Mouse (Mus musculus): ENCODE measurements around the gene Krtap20-2. TPM values are rescaled to one million over a fixed set of nuclear protein-coding genes. Genes with fewer than 3 reads are reported as not detected.
"Not testable (repeated sequence)": the region's sequence is repeated elsewhere in the genome, so short reads cannot be mapped to it uniquely, and the experiment has no call there.

Gene Krtap20-2
- polyA plus RNA-seq (2012; rRNA removed), result not detected in 2 replicates

DNA sequence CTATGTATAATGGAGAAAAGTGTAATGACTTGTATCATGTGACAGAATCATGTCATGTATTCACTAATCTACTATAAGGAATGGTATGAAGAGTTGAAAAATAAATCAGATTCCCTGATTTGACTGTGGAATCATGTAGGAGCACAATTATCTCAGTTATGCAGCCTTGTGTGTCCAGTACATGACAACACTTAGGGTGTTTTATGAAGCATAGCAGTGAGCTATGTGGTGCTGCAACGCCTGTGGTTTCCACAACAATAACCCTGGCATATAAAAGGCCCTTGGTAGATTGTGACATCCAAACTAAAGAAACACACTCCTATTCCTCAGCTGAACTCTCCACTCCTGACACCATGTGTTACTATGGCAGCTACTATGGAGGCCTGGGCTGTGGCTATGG is at the start of gene Krtap20-2:
Gene Krtap20-2 (plus strand): TSS at position 301 of the 400 bp plus-strand sequence.
- DNase-seq (ENCODE audit: low read depth), result no peak

- no peak for DNase-seq (ENCODE audit: low read depth)
Measured at GRCm38 (mm10) chr16:89157652-89158051, 48.0 kb upstream of the Krtap20-2 start, which contains the start of gene Gm9789. Gm9789 (plus strand) TSS chr16:89157952.

GRCm38 (mm10) chr16:89169190-89169589 is 36.5 kb upstream of the Krtap20-2 start, which contains the start of gene Gm7735:
Gm7735 (plus strand) TSS chr16:89169490.
- not testable (repeated sequence) for DNase-seq (ENCODE audit: low read depth)

DNA sequence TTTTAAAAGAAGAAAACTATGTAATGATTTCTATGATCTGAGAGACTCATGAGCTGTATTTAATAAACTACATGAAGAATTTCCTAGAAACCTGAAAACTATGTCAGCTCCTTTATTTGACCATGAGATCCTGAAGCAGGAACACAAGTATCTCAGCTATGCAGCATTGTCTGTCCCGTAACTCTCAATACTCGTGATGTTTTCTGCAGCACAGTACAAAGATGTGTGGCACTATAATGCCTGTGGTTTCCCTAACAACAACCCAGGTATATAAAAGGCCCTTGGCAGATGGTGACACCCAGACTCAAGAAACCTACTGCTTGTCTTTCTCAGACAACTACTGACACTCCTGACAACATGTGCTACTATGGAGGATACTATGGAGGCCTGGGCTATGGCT is 31.2 kb upstream of the Krtap20-2 start, which contains the start of gene 1110057P08Rik:
Gene 1110057P08Rik (plus strand): TSS at position 301 of the 400 bp plus-strand sequence.
- DNase-seq (ENCODE audit: low read depth), result no peak

GRCm38 (mm10) chr16:89188621-89189020 is 17.0 kb upstream of the Krtap20-2 start:
- no peak for DNase-seq (ENCODE audit: low read depth)

Other genes starting within 250 kb of the Krtap20-2 start
- gene Krtap16-3, start 243.0 kb upstream of the Krtap20-2 start, polyA plus RNA-seq (2012; rRNA removed), result not detected in 2 replicates
- gene Krtap22-2, start 195.1 kb upstream of the Krtap20-2 start, polyA plus RNA-seq (2012; rRNA removed), result not detected in 2 replicates
- gene Gm10229, start 190.6 kb upstream of the Krtap20-2 start, polyA plus RNA-seq (2012; rRNA removed), result not detected in 2 replicates
- gene Krtap6-1, start 174.2 kb upstream of the Krtap20-2 start, polyA plus RNA-seq (2012; rRNA removed), result not detected in 2 replicates
- gene Gm10228, start 164.4 kb upstream of the Krtap20-2 start, polyA plus RNA-seq (2012; rRNA removed), result not detected in 2 replicates
- gene Krtap6-5, start 158.0 kb upstream of the Krtap20-2 start, polyA plus RNA-seq (2012; rRNA removed), result not detected in 2 replicates
- gene 1110025L11Rik, start 141.9 kb upstream of the Krtap20-2 start, polyA plus RNA-seq (2012; rRNA removed), result not detected in 2 replicates
- not detected in 2 replicates for gene Krtap6-3, start 121.8 kb upstream of the Krtap20-2 start, polyA plus RNA-seq (2012; rRNA removed)
- not detected in 2 replicates for gene Gm6358, start 65.0 kb upstream of the Krtap20-2 start, polyA plus RNA-seq (2012; rRNA removed)
- not detected in 2 replicates for gene Gm10061, start 54.8 kb upstream of the Krtap20-2 start, polyA plus RNA-seq (2012; rRNA removed)
- not detected in 2 replicates for gene Gm9789, start 47.9 kb upstream of the Krtap20-2 start, polyA plus RNA-seq (2012; rRNA removed)
- gene Gm7735, start 36.4 kb upstream of the Krtap20-2 start, polyA plus RNA-seq (2012; rRNA removed), result not detected in 2 replicates
- gene 1110057P08Rik, start 31.1 kb upstream of the Krtap20-2 start, polyA plus RNA-seq (2012; rRNA removed), result not detected in 2 replicates
- gene Krtap21-1, start 198.0 kb downstream of the Krtap20-2 start, polyA plus RNA-seq (2012; rRNA removed), result not detected in 2 replicates
- not detected in 2 replicates for gene Krtap6-2, start 214.2 kb downstream of the Krtap20-2 start, polyA plus RNA-seq (2012; rRNA removed)

All from gonadal fat pad, adult 2 months (tissue).